Mouse (Mus musculus): ENCODE data around the gene Prrxl1. TPM values are rescaled to one million over a fixed set of nuclear protein-coding genes. Genes with fewer than 3 reads are reported as not detected.

Prrxl1 gene
- polyA plus RNA-seq, 1 experiment from 2014 or later, result 53.8 TPM

- WGBS, result 94% methylated on average over 5 of the region's 5 CpGs
- H3K9ac ChIP-seq (ENCODE audit: low read depth, low read length), result no peak overlapping the region
- H3K27me3 ChIP-seq (replicated peaks; ENCODE audit: control insufficient read depth, insufficient read depth, low read length), result no peaks in the 10 kb centered on the region
- H3K9me3 ChIP-seq (ENCODE audit: control insufficient read depth, low read length), result no peaks in the 10 kb centered on the region
- no peaks in the 10 kb centered on the region for H3K4me1 ChIP-seq (ENCODE audit: control insufficient read depth, insufficient read depth, low read depth, low read length)
- no peak overlapping the region for H3K4me2 ChIP-seq (ENCODE audit: low read length)
- no peaks in the 10 kb centered on the region for H3K36me3 ChIP-seq (ENCODE audit: control insufficient read depth, insufficient read depth, low read length)
- no peak overlapping the region for H3K4me3 ChIP-seq (ENCODE audit: low read length)
- ATAC-seq, result no peak
- H3K27ac ChIP-seq (ENCODE audit: low read depth, low read length), result no peak overlapping the region
Observed at GRCm38 (mm10) chr14:32617253-32617652, 18.0 kb downstream of the Prrxl1 start.

DNA sequence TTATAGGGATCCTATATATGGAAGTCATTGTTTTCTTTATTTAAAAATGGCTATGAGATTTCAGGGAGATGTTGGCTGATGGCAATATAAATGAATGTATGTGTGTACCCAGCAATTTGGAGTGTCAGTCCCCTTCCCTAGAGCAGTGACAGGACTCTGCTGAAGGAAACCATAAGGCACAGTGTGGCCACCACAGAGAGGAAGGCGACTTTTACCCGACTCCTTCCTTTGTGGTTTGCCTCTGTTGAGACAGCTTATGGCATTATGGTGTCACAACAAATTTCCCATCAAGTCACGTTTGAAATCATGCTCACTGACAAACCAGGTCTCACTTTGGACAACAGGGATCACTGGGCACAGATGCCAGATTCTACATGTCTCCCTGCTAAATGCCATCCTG lies 25.0 kb downstream of the Prrxl1 start:
- H3K27me3 ChIP-seq (replicated peaks; ENCODE audit: control insufficient read depth, insufficient read depth, low read length), result no peaks in the 10 kb centered on the region
- 81% methylated on average over 3 of the region's 3 CpGs for WGBS

DNA sequence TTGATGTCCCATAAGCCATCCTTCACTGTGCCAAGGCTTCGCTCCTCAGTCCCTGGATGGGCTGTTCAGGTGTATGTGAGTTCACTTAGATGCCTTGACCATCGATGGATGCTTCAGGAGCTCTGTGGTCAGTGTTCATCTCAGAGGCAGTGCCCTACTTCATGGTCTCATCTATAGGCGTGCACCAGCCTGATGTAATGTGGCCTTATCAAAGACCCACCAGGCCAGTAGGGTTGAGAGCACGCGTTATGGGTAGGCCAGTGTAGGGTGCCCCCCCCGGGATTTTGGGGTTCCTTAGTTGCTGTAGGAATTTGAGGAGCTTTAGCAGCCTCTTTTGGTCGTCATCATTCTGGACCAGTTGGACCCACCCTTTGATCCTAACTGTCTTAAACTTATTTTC lies 25.6 kb downstream of the Prrxl1 start:
- H3K9me3 ChIP-seq (ENCODE audit: control insufficient read depth, low read length), result no peaks in the 10 kb centered on the region

More for the DNA sequence above, 25.0 kb downstream of the Prrxl1 start:
- H3K9ac ChIP-seq (ENCODE audit: low read depth, low read length), result no peak overlapping the region
- H3K4me2 ChIP-seq (ENCODE audit: low read length), result no peak overlapping the region
- H3K4me1 ChIP-seq (ENCODE audit: control insufficient read depth, insufficient read depth, low read depth, low read length), result no peaks in the 10 kb centered on the region
- no peaks in the 10 kb centered on the region for H3K9me3 ChIP-seq (ENCODE audit: control insufficient read depth, low read length)
- H3K27ac ChIP-seq (ENCODE audit: low read depth, low read length), result no peak overlapping the region
- no peak for ATAC-seq
- no peak overlapping the region for H3K4me3 ChIP-seq (ENCODE audit: low read length)
- H3K36me3 ChIP-seq (ENCODE audit: control insufficient read depth, insufficient read depth, low read length), result no peaks in the 10 kb centered on the region

DNA sequence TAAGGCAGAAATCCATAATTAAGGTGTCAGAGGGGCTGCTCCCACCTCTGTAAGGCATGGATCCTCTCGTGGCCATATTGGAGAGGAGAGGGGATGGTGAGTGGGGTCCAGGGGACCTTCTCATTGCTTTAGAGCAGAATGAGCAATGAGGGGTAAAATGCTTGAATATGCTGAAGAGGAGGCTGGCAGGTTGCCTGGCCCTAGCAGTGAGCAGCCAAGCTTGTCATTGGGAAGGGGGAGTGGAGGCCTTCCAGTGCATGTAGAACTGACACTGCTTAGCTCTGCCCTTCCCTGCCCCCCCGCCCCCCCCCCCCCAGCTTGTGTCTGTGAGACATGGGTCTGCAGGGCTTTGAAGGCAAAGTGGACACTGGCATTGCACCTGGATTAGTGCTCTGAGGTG lies 28.1 kb downstream of the Prrxl1 start:
- WGBS, result 48% methylated on average over 2 of the region's 2 CpGs
- Histone ChIP-seq H3K4me3 (ENCODE audit: low read length) (no peak overlapping the region), H3K9ac (ENCODE audit: low read depth, low read length) (no peak overlapping the region), H3K36me3 (ENCODE audit: control insufficient read depth, insufficient read depth, low read length) (no peaks in the 10 kb centered on the region), H3K4me2 (ENCODE audit: low read length) (no peak overlapping the region), H3K27me3 (replicated peaks; ENCODE audit: control insufficient read depth, insufficient read depth, low read length) (no peaks in the 10 kb centered on the region), H3K4me1 (ENCODE audit: control insufficient read depth, insufficient read depth, low read depth, low read length) (no peaks in the 10 kb centered on the region), H3K27ac (ENCODE audit: low read depth, low read length) (no peak overlapping the region), H3K9me3 (ENCODE audit: control insufficient read depth, low read length) (no peaks in the 10 kb centered on the region)
- no peak for ATAC-seq

More for the DNA sequence above, 25.6 kb downstream of the Prrxl1 start:
- Histone ChIP-seq H3K27me3 (replicated peaks; ENCODE audit: control insufficient read depth, insufficient read depth, low read length) (no peaks in the 10 kb centered on the region), H3K27ac (ENCODE audit: low read depth, low read length) (no peak overlapping the region), H3K4me3 (ENCODE audit: low read length) (no peak overlapping the region), H3K36me3 (ENCODE audit: control insufficient read depth, insufficient read depth, low read length) (no peaks in the 10 kb centered on the region), H3K4me1 (ENCODE audit: control insufficient read depth, insufficient read depth, low read depth, low read length) (no peaks in the 10 kb centered on the region), H3K4me2 (ENCODE audit: low read length) (no peak overlapping the region), H3K9ac (ENCODE audit: low read depth, low read length) (no peak overlapping the region)
- 93% methylated on average over 7 of the region's 7 CpGs for WGBS
- no peak for ATAC-seq

DNA sequence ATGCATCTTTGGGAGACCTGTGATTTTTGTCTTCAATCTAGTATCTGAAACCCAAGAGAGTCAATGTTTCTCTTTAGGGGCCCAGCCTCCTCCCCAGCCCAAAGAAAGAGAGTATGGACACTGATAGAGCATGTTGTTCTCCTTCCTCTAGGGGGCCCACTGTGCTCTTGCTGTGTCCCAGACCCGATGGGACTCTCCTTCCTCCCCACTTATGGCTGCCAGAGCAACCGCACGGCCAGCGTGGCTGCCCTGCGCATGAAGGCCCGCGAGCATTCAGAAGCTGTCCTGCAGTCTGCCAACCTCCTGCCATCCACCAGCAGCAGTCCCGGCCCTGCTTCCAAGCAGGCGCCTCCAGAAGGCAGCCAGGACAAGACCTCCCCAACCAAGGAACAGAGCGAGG lies 29.4 kb downstream of the Prrxl1 start:
- Histone ChIP-seq H3K4me3 (ENCODE audit: low read length) (no peak overlapping the region), H3K36me3 (ENCODE audit: control insufficient read depth, insufficient read depth, low read length) (no peaks in the 10 kb centered on the region)
- WGBS, result 41% methylated on average over 10 of the region's 10 CpGs

DNA sequence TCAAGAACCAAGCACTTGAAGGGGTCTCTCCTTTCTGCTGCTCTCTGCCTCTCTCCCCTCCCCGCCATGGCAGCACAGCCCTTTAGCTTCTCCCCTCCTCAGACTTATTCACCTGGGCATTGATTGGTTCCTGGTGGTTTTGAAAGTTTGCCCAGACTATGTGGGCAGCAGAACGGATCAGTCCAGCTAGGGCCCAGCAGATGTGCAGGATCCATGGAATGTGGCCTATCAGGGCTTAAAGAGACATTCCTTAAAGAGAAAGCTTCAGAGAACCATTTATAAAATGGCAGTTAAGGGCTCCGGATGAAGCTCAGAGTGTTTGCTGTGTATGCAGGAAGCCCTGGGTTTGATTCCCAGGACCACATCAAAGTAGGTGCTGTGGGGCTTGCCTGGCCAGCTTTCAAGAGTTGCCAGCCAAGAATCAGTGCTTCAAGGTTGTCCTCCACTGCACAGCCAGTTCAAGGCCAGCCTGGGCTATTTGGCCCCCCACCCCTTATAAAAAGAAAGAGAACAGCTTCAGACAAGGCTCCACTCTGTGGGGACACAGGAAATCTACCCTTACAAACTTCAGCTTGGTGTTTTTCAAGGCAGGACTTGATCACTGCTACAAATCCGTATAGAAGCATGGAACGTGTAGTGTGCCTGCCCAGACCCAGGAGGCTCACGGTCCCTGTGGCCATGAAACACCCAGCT lies 33.8 kb downstream of the Prrxl1 start:
- no peak for ATAC-seq
- Histone ChIP-seq H3K9me3 (ENCODE audit: control insufficient read depth, low read length) (no peaks in the 10 kb centered on the region), H3K27ac (ENCODE audit: low read depth, low read length) (no peak overlapping the region), H3K4me2 (ENCODE audit: low read length) (no peak overlapping the region), H3K4me1 (ENCODE audit: control insufficient read depth, insufficient read depth, low read depth, low read length) (no peaks in the 10 kb centered on the region), H3K4me3 (ENCODE audit: low read length) (no peak overlapping the region), H3K36me3 (ENCODE audit: control insufficient read depth, insufficient read depth, low read length) (no peaks in the 10 kb centered on the region), H3K27me3 (replicated peaks; ENCODE audit: control insufficient read depth, insufficient read depth, low read length) (no peaks in the 10 kb centered on the region), H3K9ac (ENCODE audit: low read depth, low read length) (no peak overlapping the region)
- 75% methylated on average over 5 of the region's 6 CpGs for WGBS

More for the DNA sequence above, 29.4 kb downstream of the Prrxl1 start:
- no peak overlapping the region for H3K4me2 ChIP-seq (ENCODE audit: low read length)
- no peak overlapping the region for H3K27ac ChIP-seq (ENCODE audit: low read depth, low read length)
- ATAC-seq, result no peak
- H3K9ac ChIP-seq (ENCODE audit: low read depth, low read length), result no peak overlapping the region
- no peaks in the 10 kb centered on the region for H3K4me1 ChIP-seq (ENCODE audit: control insufficient read depth, insufficient read depth, low read depth, low read length)
- H3K27me3 ChIP-seq (replicated peaks; ENCODE audit: control insufficient read depth, insufficient read depth, low read length), result no peaks in the 10 kb centered on the region
- no peaks in the 10 kb centered on the region for H3K9me3 ChIP-seq (ENCODE audit: control insufficient read depth, low read length)

GRCm38 (mm10) chr14:32634015-32634682 lies 34.9 kb downstream of the Prrxl1 start:
- Histone ChIP-seq H3K4me3 (ENCODE audit: low read length) (no peak overlapping the region), H3K27me3 (replicated peaks; ENCODE audit: control insufficient read depth, insufficient read depth, low read length) (no peaks in the 10 kb centered on the region), H3K9me3 (ENCODE audit: control insufficient read depth, low read length) (no peaks in the 10 kb centered on the region), H3K9ac (ENCODE audit: low read depth, low read length) (no peak overlapping the region), H3K4me2 (ENCODE audit: low read length) (no peak overlapping the region), H3K27ac (ENCODE audit: low read depth, low read length) (no peak overlapping the region), H3K4me1 (ENCODE audit: control insufficient read depth, insufficient read depth, low read depth, low read length) (no peaks in the 10 kb centered on the region), H3K36me3 (ENCODE audit: control insufficient read depth, insufficient read depth, low read length) (no peaks in the 10 kb centered on the region)
- 0 out of 2 replicates have a peak, but pooled peaks have one; percentile 54 for ATAC-seq
- 27% methylated on average over 11 of the region's 11 CpGs for WGBS

DNA sequence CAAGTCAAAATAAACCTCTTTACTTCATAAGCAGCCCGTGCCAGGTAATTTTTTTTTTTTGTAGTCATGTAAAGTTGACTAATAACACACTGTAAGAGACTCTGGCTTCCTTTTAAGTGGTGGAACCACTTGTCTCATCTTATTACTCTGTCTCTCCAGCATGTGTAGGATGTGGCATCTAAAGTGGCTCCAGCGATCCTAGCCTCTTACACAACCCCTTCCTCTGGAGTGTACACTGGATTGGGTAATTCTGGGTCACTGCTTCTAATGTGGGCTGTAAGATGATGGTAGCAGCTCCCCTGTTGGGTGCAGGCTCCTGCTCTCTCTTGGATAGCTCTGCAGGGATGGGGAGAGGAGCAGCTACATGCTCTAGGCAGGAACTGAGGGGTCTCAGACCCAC lies 39.3 kb downstream of the Prrxl1 start:
- Histone ChIP-seq H3K4me1 (ENCODE audit: control insufficient read depth, insufficient read depth, low read depth, low read length) (no peaks in the 10 kb centered on the region), H3K9me3 (ENCODE audit: control insufficient read depth, low read length) (no peaks in the 10 kb centered on the region), H3K27ac (ENCODE audit: low read depth, low read length) (no peak overlapping the region), H3K9ac (ENCODE audit: low read depth, low read length) (no peak overlapping the region), H3K4me3 (ENCODE audit: low read length) (no peak overlapping the region), H3K4me2 (ENCODE audit: low read length) (no peak overlapping the region), H3K27me3 (replicated peaks; ENCODE audit: control insufficient read depth, insufficient read depth, low read length) (no peaks in the 10 kb centered on the region), H3K36me3 (ENCODE audit: control insufficient read depth, insufficient read depth, low read length) (no peaks in the 10 kb centered on the region)
- no peak for ATAC-seq
- 85% methylated on average over 2 of the region's 2 CpGs for WGBS

- no peaks in the 10 kb centered on the region; the same call in 1 of the 2 replicates for H3K27me3 ChIP-seq (replicated peaks; ENCODE audit: control insufficient read depth, insufficient read depth, low read length)
- ATAC-seq, result no peak
- no peaks in the 10 kb centered on the region for H3K36me3 ChIP-seq (ENCODE audit: control insufficient read depth, insufficient read depth, low read length)
- H3K27ac ChIP-seq (ENCODE audit: low read depth, low read length), result no peak overlapping the region
- no peaks in the 10 kb centered on the region for H3K9me3 ChIP-seq (ENCODE audit: control insufficient read depth, low read length)
- H3K4me3 ChIP-seq (ENCODE audit: low read length), result no peak overlapping the region
- no peak overlapping the region for H3K9ac ChIP-seq (ENCODE audit: low read depth, low read length)
- no peaks in the 10 kb centered on the region for H3K4me1 ChIP-seq (ENCODE audit: control insufficient read depth, insufficient read depth, low read depth, low read length)
- WGBS, result 87% methylated on average over 9 of the region's 9 CpGs
- H3K4me2 ChIP-seq (ENCODE audit: low read length), result no peak overlapping the region
Observed at GRCm38 (mm10) chr14:32659781-32660180, 60.6 kb downstream of the Prrxl1 start.
